Mouse (Mus musculus) intestine, postnatal 0 days (tissue): ENCODE results near the gene Mettl3. TPM values are rescaled to one million over a fixed set of nuclear protein-coding genes. Genes with fewer than 3 reads are reported as not detected.

Experiments
- ATAC-seq: fragments of 200-750 bp; cut with Nextera tagmentation; 2 replicates; pipeline ENCODE4 v1.8.0; 2017; ENCODE audit warnings: mild to moderate bottlenecking, moderate TSS enrichment, moderate library complexity
- H3K27ac ChIP-seq: fragments of 300-500 bp; sonication (generic); 2 replicates; pipeline ENCODE4 v1.5.1; 2014; ENCODE audit warnings: mild to moderate bottlenecking, low read depth, low read length, moderate library complexity
- H3K27me3 ChIP-seq: fragments of 300-500 bp; sonication (generic); replicated peaks from 2 replicates; pipeline ENCODE4 v1.6.1; 2014; ENCODE audit warnings: low read length, mixed read lengths; ENCODE audit not compliant: control insufficient read depth, insufficient read depth
- H3K36me3 ChIP-seq: fragments of 300-500 bp; sonication (generic); 2 replicates; pipeline ENCODE4 v1.6.1; 2014; ENCODE audit warnings: mild to moderate bottlenecking, moderate library complexity; ENCODE audit not compliant: control insufficient read depth, insufficient read depth
- H3K4me1 ChIP-seq: fragments of 300-500 bp; sonication (generic); replicated peaks from 2 replicates; pipeline ENCODE4 v1.6.1; 2014; ENCODE audit warnings: antibody characterized with exemption, low read length, mixed read lengths; ENCODE audit not compliant: control insufficient read depth, insufficient read depth
- H3K4me2 ChIP-seq: fragments of 300-500 bp; sonication (generic); replicated peaks from 2 replicates; pipeline ENCODE4 v1.6.1; 2014; ENCODE audit warnings: low read depth, mild to moderate bottlenecking, moderate library complexity
- H3K4me3 ChIP-seq: fragments of 300-500 bp; sonication (generic); 2 replicates; pipeline ENCODE4 v1.5.1; 2014; ENCODE audit warnings: low read depth, low read length
- H3K9ac ChIP-seq: fragments of 300-500 bp; sonication (generic); 2 replicates; pipeline ENCODE4 v1.6.1; 2014; ENCODE audit warnings: mild to moderate bottlenecking, low read depth, low read length
- H3K9me3 ChIP-seq: fragments of 300-500 bp; sonication (generic); 2 replicates; pipeline ENCODE4 v1.6.1; 2016; ENCODE audit warnings: mixed run types; ENCODE audit not compliant: control insufficient read depth
- CTCF ChIP-seq: sonication (generic); IDR thresholded peaks from 2 replicates; pipeline ENCODE4 v1.5.1; 2016; ENCODE audit warnings: low read depth, mild to moderate bottlenecking, control low read depth, antibody characterized with exemption, moderate library complexity
- WGBS: fragments of 180-500 bp; shearing (Covaris S2); extraction: QIAGEN DNeasy Blood & Tissue Kit; methylation state at CpG from one replicate; pipeline ENCODE4 v1.1.7; 2014; 5-methylcytosine and 5-hydroxymethylcytosine counted together
- polyA plus RNA-seq: library from polyadenylated mRNA; unstranded; fragments of >200 nt; fragmentation: Nextera tagmentation; extraction: Ambion mirVana; gene quantifications from 2 replicates; pipeline ENCODE4 v1.2.1, GENCODE M21; 2015

Gene Mettl3
- polyA plus RNA-seq, 1 experiment from 2014 or later: 9.2 TPM

DNA sequence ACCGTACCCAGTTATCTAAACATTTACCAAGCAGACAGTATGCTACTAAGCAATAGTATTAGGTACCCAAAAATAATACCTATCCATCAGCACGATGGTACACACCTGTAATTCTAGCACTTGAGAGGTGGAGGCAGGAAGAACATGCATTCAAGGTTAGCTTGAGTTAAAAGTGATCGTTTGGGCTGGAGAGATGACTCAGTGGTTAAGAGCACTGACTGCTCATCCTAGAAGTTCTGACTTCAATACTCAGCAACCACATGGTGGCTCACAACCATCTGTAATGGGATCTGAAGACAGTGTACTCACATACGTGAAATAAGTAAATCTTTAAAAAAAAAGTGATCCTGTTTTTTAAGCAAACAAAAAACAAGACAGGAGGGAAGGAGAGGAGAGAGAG lies 58.8 kb downstream of the Mettl3 start:
- TF ChIP-seq CTCF: no peak
- ATAC-seq: no peak
- no peak overlapping the region for H3K9ac ChIP-seq
- no peaks in the 10 kb centered on the region for H3K9me3 ChIP-seq
- H3K4me2 ChIP-seq: no peak overlapping the region
- H3K36me3 ChIP-seq: peaks cover 4% of the 10 kb centered on the region; the same call in 1 of the 2 replicates
- H3K27me3 ChIP-seq: no peaks in the 10 kb centered on the region
- 70% methylated on average over 4 of the region's 4 CpGs for WGBS
- no peak overlapping the region for H3K27ac ChIP-seq
- H3K4me1 ChIP-seq: 0 out of 2 replicates have a peak, but pooled peaks cover 3% of the 10 kb centered on the region
- H3K4me3 ChIP-seq: no peak overlapping the region

Other genes starting within 250 kb of the Mettl3 start
- gene Hnrnpc, start 201.1 kb downstream of the Mettl3 start, polyA plus RNA-seq: 153 and 163 TPM in 2 replicates
- gene Rpgrip1, start 194.4 kb downstream of the Mettl3 start, polyA plus RNA-seq: 23.2 and 24.4 TPM in 2 replicates
- gene Supt16, start 107.7 kb downstream of the Mettl3 start, polyA plus RNA-seq: 16.6 and 17.1 TPM in 2 replicates
- gene Chd8, start 47.3 kb downstream of the Mettl3 start, polyA plus RNA-seq: 15.7 and 17.4 TPM in 2 replicates
- 20.8 and 21.7 TPM in 2 replicates for gene Tox4, start 26.0 kb downstream of the Mettl3 start, polyA plus RNA-seq
- 6.8 and 7.8 TPM in 2 replicates for gene Rab2b, start 25.6 kb downstream of the Mettl3 start, polyA plus RNA-seq
- gene Sall2, start 23.6 kb upstream of the Mettl3 start, polyA plus RNA-seq: 2.4 and 2.7 TPM in 2 replicates
- not detected in 2 replicates for gene Olfr1513, start 51.3 kb upstream of the Mettl3 start, polyA plus RNA-seq
- gene Olfr1512, start 74.0 kb upstream of the Mettl3 start, polyA plus RNA-seq: not detected in 2 replicates
- gene Olfr1511, start 92.3 kb upstream of the Mettl3 start, polyA plus RNA-seq: not detected in 2 replicates
- not detected in 2 replicates for gene Olfr1510, start 109.2 kb upstream of the Mettl3 start, polyA plus RNA-seq
- gene Olfr1509, start 137.9 kb upstream of the Mettl3 start, polyA plus RNA-seq: not detected in 2 replicates
- gene Olfr1508, start 162.4 kb upstream of the Mettl3 start, polyA plus RNA-seq: not detected in 2 replicates
- gene Olfr1507, start 190.6 kb upstream of the Mettl3 start, polyA plus RNA-seq: not detected in 2 replicates